Mouse (Mus musculus) heart, postnatal 10 days (tissue): ENCODE measurements around the gene Exoc7. TPM values are rescaled to one million over a fixed set of nuclear protein-coding genes. Genes with fewer than 3 reads are reported as not detected.

ENCODE experiments used
- DNase-seq, 2 experiments: peaks; one replicate each; pipeline ENCODE4 v3.0.0; 2021
- intact Hi-C: fragments of 180-260 bp; cut with DNase I; formaldehyde crosslinking; loops from one replicate; pipeline ENCODE4 v1.15.1; 2025
- total RNA-seq, 2 experiments: library from RNA; stranded (reverse); gene quantifications; 2 replicates each; pipeline ENCODE4 v1.2.3; 2021

Exoc7 gene
- total RNA-seq, 2 experiments from 2014 or later = 61.0 to 65.9 TPM

GRCm38 (mm10) chr11:116318719-116319659, 12.0 kb upstream of the Exoc7 start:
- intact Hi-C loops = loop anchor here (1.0 kb wide), 3 partner anchors 49 to 145 kb away; no protein-coding TSS in a partner anchor

GRCm38 (mm10) chr11:116312359-116312758, 5.3 kb upstream of the Exoc7 start:
- DNase-seq = peak; percentile 27 to 31
- intact Hi-C loops = no loop called here

More at GRCm38 (mm10) chr11:116318719-116319659, 12.0 kb upstream of the Exoc7 start:
- peak; percentile 85 to 92 for DNase-seq

GRCm38 (mm10) chr11:116311169-116311568, 4.1 kb upstream of the Exoc7 start:
- peak in 1 of 2 experiments; percentile 46 for DNase-seq
- intact Hi-C loops = no loop called here

GRCm38 (mm10) chr11:116309601-116310000, 2.6 kb upstream of the Exoc7 start:
- intact Hi-C loops = no loop called here
- DNase-seq = no peak

GRCm38 (mm10) chr11:116307762-116308531, 914 bp upstream of the Exoc7 start:
- intact Hi-C loops = no loop called here
- no peak for DNase-seq

DNA sequence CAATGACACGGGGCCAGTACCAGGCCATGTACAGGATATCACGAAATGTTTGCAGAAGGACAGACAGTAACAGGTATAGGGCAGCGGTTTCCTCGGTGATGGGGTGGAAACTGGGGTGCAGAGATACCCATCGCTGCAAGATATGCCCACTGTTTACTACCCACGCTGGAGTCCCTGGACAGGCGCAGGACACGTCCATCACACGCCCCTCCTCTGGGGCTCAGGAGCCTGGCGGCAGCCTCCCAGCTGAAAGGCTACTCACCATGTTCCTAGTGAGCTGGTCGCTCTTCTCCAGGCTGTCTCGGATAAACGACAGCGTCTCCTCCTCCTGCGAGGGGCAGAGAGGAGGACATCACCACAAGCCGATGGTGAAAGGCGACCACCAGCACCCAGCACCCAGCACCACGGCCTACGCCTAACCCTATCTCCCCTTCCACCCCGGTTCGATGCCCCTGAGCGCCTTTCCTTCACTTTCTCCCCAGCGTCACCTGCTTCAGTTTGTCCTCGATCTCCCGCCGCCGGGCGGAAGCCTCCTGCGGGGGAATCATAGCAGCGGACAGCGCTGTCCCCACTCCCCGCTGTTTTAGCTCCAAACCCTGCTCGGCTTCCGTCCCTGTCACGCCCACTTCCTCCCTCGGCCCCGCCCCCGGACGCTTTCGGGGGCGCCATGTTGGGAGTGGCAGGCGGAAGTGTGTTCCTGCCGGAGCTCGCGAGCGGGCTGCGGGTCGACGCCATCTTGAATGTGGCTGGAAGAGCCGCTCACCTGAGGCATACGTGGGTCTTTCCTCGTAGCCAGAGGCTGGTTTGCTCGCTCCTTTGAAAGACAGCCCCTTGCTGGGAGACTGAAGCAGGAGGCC, 679 bp downstream of the Exoc7 start:
- intact Hi-C loops = no loop called here
- DNase-seq = peak; percentile 95 to 98

DNA sequence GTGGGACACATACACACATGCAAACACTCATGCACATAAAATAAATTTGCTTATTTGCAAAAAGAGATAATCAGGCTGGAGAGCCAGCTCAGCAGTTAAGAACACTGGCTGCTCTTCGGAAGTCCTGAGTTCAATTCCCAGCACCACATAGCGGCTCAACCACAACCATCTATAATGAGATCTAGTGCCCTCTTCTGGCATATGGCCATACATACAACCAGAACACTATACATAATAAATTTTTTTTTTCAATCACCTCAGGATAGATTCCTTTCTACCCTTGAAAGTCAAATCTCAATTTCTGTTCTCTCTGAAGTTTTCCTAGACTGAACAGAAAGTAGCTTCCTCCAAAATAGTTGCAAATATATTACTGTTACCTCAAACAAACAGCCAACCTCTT, 1.6 kb downstream of the Exoc7 start:
- intact Hi-C loops = loop anchor here (2.0 kb wide), 1 partner anchor 31 kb away; the partner anchor contains the start of gene Srp68
- no peak for DNase-seq

DNA sequence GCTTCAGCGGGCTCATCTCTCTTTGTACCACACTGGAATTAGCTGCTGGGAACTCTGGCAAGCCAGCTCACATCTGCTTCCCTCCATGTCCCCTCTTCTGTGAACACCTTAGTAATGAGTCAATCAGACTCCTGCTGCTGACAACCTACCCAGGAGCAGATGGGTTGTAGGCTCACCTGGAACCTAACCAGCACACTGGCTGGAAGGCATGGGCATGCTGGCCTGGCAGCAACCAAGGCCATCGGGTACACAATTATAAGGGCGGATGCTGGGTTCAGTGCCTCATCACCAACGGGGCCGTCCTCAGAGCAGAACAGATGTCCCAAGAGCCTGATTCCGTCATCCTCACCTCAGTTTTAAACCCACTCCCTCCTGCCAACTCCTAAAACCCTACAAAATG, 8.4 kb downstream of the Exoc7 start:
- DNase-seq = no peak
- intact Hi-C loops = no loop called here

- no peak for DNase-seq
- intact Hi-C loops = no loop called here
Observed at GRCm38 (mm10) chr11:116298221-116298620, 8.8 kb downstream of the Exoc7 start.

- DNase-seq = no peak
- intact Hi-C loops = no loop called here
Observed at GRCm38 (mm10) chr11:116297017-116297416, 10.0 kb downstream of the Exoc7 start.

DNA sequence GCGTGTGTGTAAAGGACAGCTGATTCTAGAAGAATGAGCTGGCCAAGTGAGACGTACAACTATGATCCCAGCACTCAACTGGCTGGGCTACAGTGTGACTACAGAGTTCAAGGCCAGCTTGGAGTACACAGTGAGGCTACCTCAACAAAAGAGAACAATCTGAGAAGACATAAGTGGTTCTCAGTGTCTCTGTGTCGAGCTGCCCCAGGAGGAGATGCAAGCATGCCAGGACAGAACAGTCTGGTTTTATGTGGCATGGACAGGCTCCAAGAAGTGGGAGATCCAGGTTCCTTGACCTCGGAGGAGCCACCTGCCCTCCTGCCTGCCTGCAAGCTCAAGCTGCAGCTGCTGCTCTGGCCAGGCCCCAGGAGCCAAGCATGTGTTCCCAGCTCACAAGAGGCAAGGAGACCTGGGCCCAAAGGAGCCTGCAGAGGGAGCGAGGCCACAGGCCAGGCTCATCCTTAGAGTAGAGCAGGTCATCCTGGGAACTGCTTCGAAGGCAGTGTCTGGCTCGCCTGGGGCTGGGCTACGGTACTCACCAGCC, 10.8 kb downstream of the Exoc7 start:
- DNase-seq = no peak

DNA sequence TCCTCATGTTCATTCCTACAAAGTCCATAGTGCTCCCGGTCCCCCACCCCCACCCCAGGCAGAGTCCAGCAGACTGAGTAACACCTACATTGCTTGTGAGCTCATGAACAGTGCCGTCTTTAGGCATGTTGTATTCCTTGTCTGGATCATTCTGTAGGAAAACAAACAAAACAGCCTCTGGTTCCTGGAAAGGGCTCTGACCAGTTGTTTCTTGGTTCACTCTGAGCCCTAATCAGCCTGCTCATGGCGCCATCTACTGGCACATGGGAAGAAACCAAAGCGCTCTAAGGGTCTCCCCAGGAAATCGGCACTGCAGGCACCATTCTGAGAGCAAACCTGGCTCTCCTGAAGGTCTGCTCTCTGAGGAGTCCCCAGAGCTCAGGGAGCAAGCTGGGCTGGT, 12.7 kb downstream of the Exoc7 start:
- DNase-seq = peak; percentile 63 to 74
- intact Hi-C loops = loop anchor here (2.0 to 5.0 kb wide), 2 partner anchors 68 to 157 kb away; partner anchors contain the start of gene Mrpl38

More for the DNA sequence above, 10.8 kb downstream of the Exoc7 start:
- intact Hi-C loops = no loop called here

DNA sequence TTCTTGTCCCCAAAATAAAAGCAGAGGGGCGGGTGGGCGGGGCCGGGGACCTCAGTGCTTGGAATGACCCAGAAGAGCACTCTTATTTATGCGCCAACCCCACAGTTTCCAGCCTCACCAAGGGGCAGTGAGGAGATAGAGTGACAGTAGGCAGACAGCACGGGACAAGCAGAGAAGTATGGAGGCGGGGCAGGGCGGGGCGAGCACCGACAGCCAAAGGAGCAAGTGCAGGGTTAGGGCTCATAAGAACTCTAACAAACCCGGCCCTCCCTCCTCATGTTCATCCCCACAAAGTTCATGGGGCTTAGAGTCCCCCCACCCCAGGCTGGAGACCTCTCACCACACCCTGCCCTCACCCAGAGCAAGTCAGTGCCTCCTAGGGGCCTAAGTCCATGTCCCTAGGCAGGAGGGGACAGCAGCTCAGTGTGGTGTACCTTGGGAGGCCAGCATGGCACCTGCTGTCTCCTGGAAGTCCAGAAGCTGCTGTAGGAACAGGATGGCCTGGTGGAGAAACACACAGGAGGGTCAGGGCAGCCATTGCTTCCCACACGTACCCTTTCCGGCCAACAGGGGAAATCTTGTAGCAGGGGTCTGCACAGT, 13.4 kb downstream of the Exoc7 start:
- DNase-seq = no peak
- intact Hi-C loops = loop anchor here (2.0 to 5.0 kb wide), 2 partner anchors 67 to 156 kb away; partner anchors contain the start of gene Mrpl38

GRCm38 (mm10) chr11:116292401-116292800, 14.6 kb downstream of the Exoc7 start:
- intact Hi-C loops = loop anchor here (5.0 kb wide), 1 partner anchor 155 kb away; the partner anchor contains the start of gene Mrpl38

DNA sequence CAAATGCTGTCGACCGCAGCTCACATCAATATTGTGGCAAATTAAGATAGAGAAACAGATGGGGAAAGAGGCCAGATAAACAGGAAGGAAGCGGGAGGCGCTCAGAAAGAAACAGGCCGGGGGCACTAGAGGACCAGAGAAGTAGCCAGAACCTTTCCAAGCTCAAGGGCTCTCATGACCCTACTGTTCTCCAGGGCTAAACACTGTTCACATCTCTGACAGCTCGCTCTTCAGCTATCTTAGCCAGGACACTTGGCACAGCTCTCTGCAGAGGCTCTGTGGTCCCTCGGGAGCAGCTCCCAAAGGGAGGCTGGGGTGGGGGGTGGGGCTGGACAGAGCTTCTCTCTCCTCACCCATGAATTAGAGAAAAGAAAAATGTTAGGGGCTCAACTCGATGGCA, 16.5 kb downstream of the Exoc7 start:
- DNase-seq = no peak
- intact Hi-C loops = loop anchor here (5.0 kb wide), 1 partner anchor 153 kb away; the partner anchor contains the start of gene Mrpl38

More at GRCm38 (mm10) chr11:116292401-116292800, 14.6 kb downstream of the Exoc7 start:
- DNase-seq = no peak

DNA sequence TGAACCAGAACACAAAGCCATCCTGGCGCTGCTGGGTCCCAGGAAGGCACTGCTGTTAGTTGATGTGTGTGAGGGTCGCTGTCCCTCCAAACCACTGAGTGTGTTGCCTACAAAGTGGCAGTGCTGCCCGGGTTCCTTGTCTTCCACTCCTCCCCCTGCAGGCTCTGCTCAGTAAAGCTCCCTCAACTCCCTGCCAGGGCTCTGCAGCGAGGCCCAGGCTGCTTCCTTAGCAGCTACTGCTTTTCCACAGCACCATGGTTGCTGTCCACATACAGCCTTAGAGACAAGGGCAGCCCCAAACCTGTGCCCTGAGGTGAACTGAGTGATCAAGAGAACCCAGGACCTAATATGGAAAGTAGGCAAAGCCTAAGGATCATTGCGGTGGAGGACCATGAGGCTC, 19.7 kb downstream of the Exoc7 start:
- DNase-seq = no peak
- intact Hi-C loops = no loop called here

DNA sequence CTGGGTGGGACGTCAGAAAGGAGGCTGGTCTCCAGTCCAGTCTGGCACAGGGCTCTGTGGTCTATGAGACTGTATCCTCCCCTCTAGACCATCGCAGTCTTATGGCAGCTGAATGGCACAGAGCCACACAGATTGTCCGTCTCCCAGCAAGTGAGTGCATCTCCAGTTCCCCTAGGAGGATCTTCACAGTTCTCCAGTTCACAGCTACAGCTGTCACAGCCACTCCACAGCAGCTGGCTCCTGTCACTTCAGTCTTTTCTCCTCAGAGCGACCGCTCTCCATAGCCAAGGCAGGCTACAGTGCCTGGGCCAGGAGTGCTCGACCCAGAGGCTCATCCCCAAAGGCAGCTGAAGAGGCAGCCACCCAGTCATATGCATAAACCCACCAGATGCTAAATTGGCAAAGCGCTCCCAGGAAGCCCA, 21.3 kb downstream of the Exoc7 start:
- DNase-seq = peak; percentile 66 to 72
- intact Hi-C loops = no loop called here

DNA sequence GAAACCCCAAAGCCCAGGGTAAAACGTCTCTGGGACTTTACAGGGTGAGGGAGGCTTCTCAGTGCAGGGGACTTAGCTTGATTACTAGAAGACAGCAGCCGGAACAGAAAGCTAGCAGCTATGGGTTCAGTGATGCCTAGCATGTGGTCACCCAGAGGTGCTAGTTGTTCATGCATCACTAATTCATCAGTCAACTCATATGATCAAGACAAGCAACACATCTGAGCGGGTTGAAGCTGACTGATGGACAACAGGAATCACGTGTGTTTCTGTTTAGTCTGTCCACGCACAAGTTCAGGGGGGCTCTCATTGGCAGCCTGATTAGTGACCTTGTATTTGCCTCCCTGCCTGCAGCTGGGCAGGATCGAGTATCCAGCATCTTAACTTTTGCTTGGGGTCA, 23.1 kb downstream of the Exoc7 start:
- no peak for DNase-seq
- intact Hi-C loops = no loop called here

DNA sequence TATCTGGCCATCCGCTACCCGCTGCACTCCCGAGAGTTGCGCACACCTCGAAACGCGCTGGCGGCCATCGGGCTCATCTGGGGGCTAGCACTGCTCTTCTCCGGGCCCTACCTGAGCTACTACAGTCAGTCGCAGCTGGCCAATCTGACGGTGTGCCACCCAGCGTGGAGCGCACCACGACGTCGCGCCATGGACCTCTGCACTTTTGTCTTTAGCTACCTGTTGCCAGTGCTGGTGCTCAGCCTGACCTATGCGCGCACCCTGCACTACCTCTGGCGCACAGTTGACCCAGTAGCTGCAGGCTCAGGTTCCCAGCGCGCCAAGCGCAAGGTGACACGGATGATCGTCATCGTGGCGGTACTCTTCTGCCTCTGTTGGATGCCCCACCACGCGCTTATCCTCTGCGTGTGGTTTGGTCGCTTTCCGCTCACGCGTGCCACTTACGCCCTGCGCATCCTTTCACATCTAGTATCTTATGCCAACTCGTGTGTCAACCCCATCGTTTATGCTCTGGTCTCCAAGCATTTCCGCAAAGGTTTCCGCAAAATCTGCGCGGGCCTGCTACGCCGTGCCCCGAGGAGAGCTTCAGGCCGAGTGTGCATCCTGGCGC, 24.0 kb downstream of the Exoc7 start:
- intact Hi-C loops = no loop called here

More for the DNA sequence above, 24.0 kb downstream of the Exoc7 start:
- DNase-seq = no peak
